Mouse (Mus musculus): Measurements from ENCODE around the gene Rph3al.

Gene Rph3al

GRCm38 (mm10) chr11:75796536-75797246 lies 141.5 kb downstream of the Rph3al start:
- DNase-seq = no peak

GRCm38 (mm10) chr11:75796029-75796445 lies 142.2 kb downstream of the Rph3al start, which contains the start of gene Doc2b:
Gene Doc2b, minus strand, starts transcription at chr11:75796049.
- peak; percentile 53 for DNase-seq

- DNase-seq = no peak
Observed at GRCm38 (mm10) chr11:75795321-75795636, 142.9 kb downstream of the Rph3al start.

GRCm38 (mm10) chr11:75794602-75795320 lies 143.5 kb downstream of the Rph3al start:
- no peak for DNase-seq

GRCm38 (mm10) chr11:75793351-75793750 lies 144.9 kb downstream of the Rph3al start:
- DNase-seq = no peak

GRCm38 (mm10) chr11:75792535-75792934 lies 145.7 kb downstream of the Rph3al start:
- no peak for DNase-seq

- no peak for DNase-seq
Observed at GRCm38 (mm10) chr11:75785897-75786296, 152.3 kb downstream of the Rph3al start.

GRCm38 (mm10) chr11:75783799-75784198 lies 154.4 kb downstream of the Rph3al start:
- DNase-seq = no peak

- DNase-seq = peak; percentile 70
Observed at GRCm38 (mm10) chr11:75781919-75782318, 156.3 kb downstream of the Rph3al start.
